Mouse (Mus musculus): ENCODE data around the gene Mical2. TPM values are rescaled to one million over a fixed set of nuclear protein-coding genes. Genes with fewer than 3 reads are reported as not detected.

The Mical2 gene
- polyA plus RNA-seq, 1 experiment from 2014 or later, result 1.2 TPM

- no peak for DNase-seq (ENCODE audit: low spot score, missing footprints)
- H3K4me2 ChIP-seq, result no peak overlapping the region
Observed at GRCm38 (mm10) chr7:112289990-112290389, 64.3 kb downstream of the Mical2 start.

GRCm38 (mm10) chr7:112293456-112294104 lies 67.9 kb downstream of the Mical2 start:
- Histone ChIP-seq H3K4me2 (no peak overlapping the region), H3K9me3 (ENCODE audit: control insufficient read depth, low read length) (no peaks in the 10 kb centered on the region), H3K27ac (ENCODE audit: low read depth, low read length) (no peak overlapping the region), H3K36me3 (ENCODE audit: control insufficient read depth, insufficient read depth, low read length) (no peaks in the 10 kb centered on the region), H3K4me3 (ENCODE audit: low read depth, low read length) (no peak overlapping the region), H3K27me3 (ENCODE audit: control insufficient read depth, insufficient read depth, low read length) (no peaks in the 10 kb centered on the region), H3K9ac (ENCODE audit: low read length) (no peak overlapping the region), H3K4me1 (ENCODE audit: control insufficient read depth, insufficient read depth, low read length) (no peaks in the 10 kb centered on the region)
- DNase-seq (ENCODE audit: low spot score, missing footprints) (no peak), ATAC-seq (ENCODE audit: low FRiP score) (no peak)
- 72% methylated on average over 7 of the region's 7 CpGs for WGBS

More at GRCm38 (mm10) chr7:112289990-112290389, 64.3 kb downstream of the Mical2 start:
- Histone ChIP-seq H3K36me3 (ENCODE audit: control insufficient read depth, insufficient read depth, low read length) (no peaks in the 10 kb centered on the region), H3K27ac (ENCODE audit: low read depth, low read length) (no peak overlapping the region), H3K27me3 (ENCODE audit: control insufficient read depth, insufficient read depth, low read length) (no peaks in the 10 kb centered on the region), H3K9ac (ENCODE audit: low read length) (no peak overlapping the region), H3K9me3 (ENCODE audit: control insufficient read depth, low read length) (no peaks in the 10 kb centered on the region), H3K4me3 (ENCODE audit: low read depth, low read length) (no peak overlapping the region), H3K4me1 (ENCODE audit: control insufficient read depth, insufficient read depth, low read length) (no peaks in the 10 kb centered on the region)
- WGBS, result 49% methylated on average over 4 of the region's 4 CpGs
- no peak for ATAC-seq (ENCODE audit: low FRiP score)

GRCm38 (mm10) chr7:112295426-112296221 lies 70.0 kb downstream of the Mical2 start:
- Histone ChIP-seq H3K36me3 (ENCODE audit: control insufficient read depth, insufficient read depth, low read length) (no peaks in the 10 kb centered on the region), H3K4me1 (ENCODE audit: control insufficient read depth, insufficient read depth, low read length) (no peaks in the 10 kb centered on the region), H3K9ac (ENCODE audit: low read length) (no peak overlapping the region), H3K4me3 (ENCODE audit: low read depth, low read length) (no peak overlapping the region), H3K9me3 (ENCODE audit: control insufficient read depth, low read length) (no peaks in the 10 kb centered on the region), H3K4me2 (no peak overlapping the region), H3K27ac (ENCODE audit: low read depth, low read length) (no peak overlapping the region), H3K27me3 (ENCODE audit: control insufficient read depth, insufficient read depth, low read length) (no peaks in the 10 kb centered on the region)
- no peak for DNase-seq (ENCODE audit: low spot score, missing footprints)
- ATAC-seq (ENCODE audit: low FRiP score), result no peak
- 70% methylated on average over 8 of the region's 8 CpGs for WGBS

- no peak overlapping the region for H3K9ac ChIP-seq (ENCODE audit: low read length)
- no peak for DNase-seq (ENCODE audit: low spot score, missing footprints)
- no peak for ATAC-seq (ENCODE audit: low FRiP score)
- no peaks in the 10 kb centered on the region for H3K4me1 ChIP-seq (ENCODE audit: control insufficient read depth, insufficient read depth, low read length)
- H3K4me3 ChIP-seq (ENCODE audit: low read depth, low read length), result no peak overlapping the region
- WGBS, result 92% methylated on average over 9 of the region's 9 CpGs
- no peaks in the 10 kb centered on the region for H3K9me3 ChIP-seq (ENCODE audit: control insufficient read depth, low read length)
- no peak overlapping the region for H3K4me2 ChIP-seq
- no peaks in the 10 kb centered on the region for H3K36me3 ChIP-seq (ENCODE audit: control insufficient read depth, insufficient read depth, low read length)
- H3K27me3 ChIP-seq (ENCODE audit: control insufficient read depth, insufficient read depth, low read length), result no peaks in the 10 kb centered on the region
- no peak overlapping the region for H3K27ac ChIP-seq (ENCODE audit: low read depth, low read length)
Observed at GRCm38 (mm10) chr7:112298032-112298431, 72.4 kb downstream of the Mical2 start.

GRCm38 (mm10) chr7:112298871-112299422 lies 73.3 kb downstream of the Mical2 start:
- H3K27ac ChIP-seq (ENCODE audit: low read depth, low read length), result no peak overlapping the region
- WGBS, result 78% methylated on average over 3 of the region's 3 CpGs
- H3K4me2 ChIP-seq, result no peak overlapping the region
- H3K4me3 ChIP-seq (ENCODE audit: low read depth, low read length), result no peak overlapping the region
- no peak for DNase-seq (ENCODE audit: low spot score, missing footprints)
- no peaks in the 10 kb centered on the region for H3K36me3 ChIP-seq (ENCODE audit: control insufficient read depth, insufficient read depth, low read length)
- ATAC-seq (ENCODE audit: low FRiP score), result no peak
- H3K4me1 ChIP-seq (ENCODE audit: control insufficient read depth, insufficient read depth, low read length), result no peaks in the 10 kb centered on the region
- no peak overlapping the region for H3K9ac ChIP-seq (ENCODE audit: low read length)
- H3K9me3 ChIP-seq (ENCODE audit: control insufficient read depth, low read length), result no peaks in the 10 kb centered on the region
- no peaks in the 10 kb centered on the region for H3K27me3 ChIP-seq (ENCODE audit: control insufficient read depth, insufficient read depth, low read length)

- no peak overlapping the region for H3K4me2 ChIP-seq
- DNase-seq (ENCODE audit: low spot score, missing footprints) (no peak), ATAC-seq (ENCODE audit: low FRiP score) (no peak)
- WGBS, result 68% methylated on average over 10 of the region's 10 CpGs
- no peaks in the 10 kb centered on the region for H3K27me3 ChIP-seq (ENCODE audit: control insufficient read depth, insufficient read depth, low read length)
- no peaks in the 10 kb centered on the region for H3K9me3 ChIP-seq (ENCODE audit: control insufficient read depth, low read length)
- H3K36me3 ChIP-seq (ENCODE audit: control insufficient read depth, insufficient read depth, low read length), result no peaks in the 10 kb centered on the region
- H3K27ac ChIP-seq (ENCODE audit: low read depth, low read length), result no peak overlapping the region
- no peak overlapping the region for H3K4me3 ChIP-seq (ENCODE audit: low read depth, low read length)
- no peak overlapping the region for H3K9ac ChIP-seq (ENCODE audit: low read length)
- H3K4me1 ChIP-seq (ENCODE audit: control insufficient read depth, insufficient read depth, low read length), result no peaks in the 10 kb centered on the region
Observed at GRCm38 (mm10) chr7:112299521-112300096, 74.0 kb downstream of the Mical2 start.

GRCm38 (mm10) chr7:112300141-112300540 lies 74.5 kb downstream of the Mical2 start:
- 74% methylated on average over 5 of the region's 5 CpGs for WGBS

GRCm38 (mm10) chr7:112301052-112301451 lies 75.4 kb downstream of the Mical2 start:
- ATAC-seq (ENCODE audit: low FRiP score), result no peak
- Histone ChIP-seq H3K4me2 (no peak overlapping the region), H3K27me3 (ENCODE audit: control insufficient read depth, insufficient read depth, low read length) (no peaks in the 10 kb centered on the region), H3K4me3 (ENCODE audit: low read depth, low read length) (no peak overlapping the region), H3K9me3 (ENCODE audit: control insufficient read depth, low read length) (no peaks in the 10 kb centered on the region), H3K27ac (ENCODE audit: low read depth, low read length) (no peak overlapping the region), H3K4me1 (ENCODE audit: control insufficient read depth, insufficient read depth, low read length) (no peaks in the 10 kb centered on the region), H3K36me3 (ENCODE audit: control insufficient read depth, insufficient read depth, low read length) (no peaks in the 10 kb centered on the region), H3K9ac (ENCODE audit: low read length) (no peak overlapping the region)
- DNase-seq (ENCODE audit: low spot score, missing footprints), result no peak

More at GRCm38 (mm10) chr7:112300141-112300540, 74.5 kb downstream of the Mical2 start:
- Histone ChIP-seq H3K4me3 (ENCODE audit: low read depth, low read length) (no peak overlapping the region), H3K27ac (ENCODE audit: low read depth, low read length) (no peak overlapping the region), H3K9me3 (ENCODE audit: control insufficient read depth, low read length) (no peaks in the 10 kb centered on the region), H3K27me3 (ENCODE audit: control insufficient read depth, insufficient read depth, low read length) (no peaks in the 10 kb centered on the region), H3K9ac (ENCODE audit: low read length) (no peak overlapping the region), H3K36me3 (ENCODE audit: control insufficient read depth, insufficient read depth, low read length) (no peaks in the 10 kb centered on the region), H3K4me2 (no peak overlapping the region), H3K4me1 (ENCODE audit: control insufficient read depth, insufficient read depth, low read length) (no peaks in the 10 kb centered on the region)
- DNase-seq (ENCODE audit: low spot score, missing footprints), result no peak
- no peak for ATAC-seq (ENCODE audit: low FRiP score)

- no peak overlapping the region for H3K27ac ChIP-seq (ENCODE audit: low read depth, low read length)
- H3K4me3 ChIP-seq (ENCODE audit: low read depth, low read length), result no peak overlapping the region
- ATAC-seq (ENCODE audit: low FRiP score), result no peak
- no peak for DNase-seq (ENCODE audit: low spot score, missing footprints)
- H3K4me2 ChIP-seq, result no peak overlapping the region
- WGBS, result 93% methylated on average over 8 of the region's 8 CpGs
- H3K9ac ChIP-seq (ENCODE audit: low read length), result no peak overlapping the region
- no peaks in the 10 kb centered on the region for H3K4me1 ChIP-seq (ENCODE audit: control insufficient read depth, insufficient read depth, low read length)
- H3K9me3 ChIP-seq (ENCODE audit: control insufficient read depth, low read length), result no peaks in the 10 kb centered on the region
- no peaks in the 10 kb centered on the region for H3K36me3 ChIP-seq (ENCODE audit: control insufficient read depth, insufficient read depth, low read length)
- no peaks in the 10 kb centered on the region for H3K27me3 ChIP-seq (ENCODE audit: control insufficient read depth, insufficient read depth, low read length)
Observed at GRCm38 (mm10) chr7:112304382-112304781, 78.7 kb downstream of the Mical2 start.

Measured in midbrain, embryonic 11.5 days (tissue).